Mouse (Mus musculus): ENCODE measurements around the gene Aplp2.

Aplp2 gene

DNA sequence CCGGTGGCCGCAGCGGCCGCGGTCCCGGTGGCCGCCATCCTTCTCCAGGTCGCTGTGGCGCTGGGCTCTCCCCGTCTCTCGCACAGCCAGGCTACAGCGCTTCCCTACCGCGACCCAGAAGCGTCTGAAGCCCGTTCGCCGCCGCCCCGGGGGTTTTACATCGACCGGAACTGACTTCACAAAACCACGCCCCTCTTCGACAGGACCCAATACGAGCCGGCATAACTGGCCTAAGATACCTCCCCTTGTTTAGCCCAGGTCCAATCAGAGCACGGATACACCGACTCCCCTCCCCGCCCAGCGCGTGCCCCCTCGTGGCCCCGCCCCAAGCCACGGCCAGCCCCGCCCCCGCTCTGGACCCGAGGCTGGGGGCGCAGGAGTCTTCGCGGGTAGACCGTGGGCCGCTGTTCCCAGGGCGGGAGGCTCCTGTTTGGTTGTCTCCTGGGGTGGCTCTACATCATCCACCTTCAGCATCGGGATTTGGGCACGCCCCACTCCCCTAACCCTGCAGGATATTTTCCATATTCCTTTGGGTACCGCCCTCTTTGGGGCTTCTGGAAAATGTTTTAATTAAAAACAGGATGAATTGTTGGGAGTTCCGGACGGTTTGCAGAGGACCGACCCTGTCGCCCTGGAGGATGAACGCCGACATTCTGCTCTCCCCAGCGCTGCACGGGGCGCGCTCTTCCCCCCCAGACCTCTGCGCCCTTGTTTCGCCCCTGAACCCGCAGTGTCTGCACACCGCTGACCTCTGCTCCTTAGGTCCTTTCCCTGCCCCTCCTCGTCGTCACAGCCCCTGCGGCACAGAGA, at the start of gene Aplp2:
TSS of gene Aplp2 (minus strand) at position 126 of the 810 bp plus-strand sequence.
- DNase-seq (ENCODE audit: extremely low read depth, low read depth) = peak; percentile 98

DNA sequence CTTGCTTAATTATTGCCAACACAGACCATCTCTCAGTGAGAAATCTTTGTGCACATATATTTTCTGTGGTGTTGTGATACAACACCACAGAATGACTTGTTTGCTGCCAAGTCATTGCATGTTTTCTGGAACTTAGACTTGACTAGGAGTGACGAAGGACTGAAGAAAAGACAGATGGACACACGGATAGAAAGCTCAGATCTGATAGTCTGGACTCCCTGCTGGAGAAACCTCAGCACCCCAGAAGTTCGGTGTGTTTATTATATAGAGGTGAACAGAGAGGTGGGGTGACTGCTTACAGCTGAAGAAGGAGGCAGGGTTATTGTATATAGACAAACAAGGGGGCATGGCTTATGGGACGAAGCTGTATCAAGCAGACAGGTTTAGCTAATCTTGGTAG, 48.6 kb upstream of the Aplp2 start:
- DNase-seq (ENCODE audit: extremely low read depth, low read depth) = no peak

DNA sequence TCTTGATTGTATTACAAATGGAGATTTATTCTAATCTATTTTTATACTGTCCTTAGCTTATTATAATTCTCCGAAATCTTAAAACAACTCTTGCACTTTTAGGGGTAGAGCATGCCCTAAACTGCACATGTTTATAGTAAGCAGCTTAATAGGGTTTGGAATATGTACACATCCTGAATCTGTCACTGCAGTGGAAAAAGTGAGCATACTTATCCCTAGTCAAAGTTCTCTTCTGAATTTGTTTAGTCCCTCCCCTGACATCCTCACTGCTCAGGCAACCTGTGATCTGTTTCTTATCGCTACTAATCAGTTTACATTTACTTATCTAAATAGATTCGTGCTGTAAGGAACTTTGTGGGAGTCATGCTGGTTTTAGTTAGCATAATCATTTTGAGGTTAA, 46.6 kb upstream of the Aplp2 start:
- no peak for DNase-seq (ENCODE audit: extremely low read depth, low read depth)

- no peak for DNase-seq (ENCODE audit: extremely low read depth, low read depth)
Measured at GRCm38 (mm10) chr9:31255953-31256352, 44.3 kb upstream of the Aplp2 start.

- DNase-seq (ENCODE audit: extremely low read depth, low read depth) = peak; percentile 100
Measured at GRCm38 (mm10) chr9:31254697-31255004, 43.0 kb upstream of the Aplp2 start.

- DNase-seq (ENCODE audit: extremely low read depth, low read depth) = peak; percentile 29
Measured at GRCm38 (mm10) chr9:31253866-31254696, 42.5 kb upstream of the Aplp2 start.

- DNase-seq (ENCODE audit: extremely low read depth, low read depth) = peak; percentile 56
Measured at GRCm38 (mm10) chr9:31253311-31253734, 41.7 kb upstream of the Aplp2 start.

DNA sequence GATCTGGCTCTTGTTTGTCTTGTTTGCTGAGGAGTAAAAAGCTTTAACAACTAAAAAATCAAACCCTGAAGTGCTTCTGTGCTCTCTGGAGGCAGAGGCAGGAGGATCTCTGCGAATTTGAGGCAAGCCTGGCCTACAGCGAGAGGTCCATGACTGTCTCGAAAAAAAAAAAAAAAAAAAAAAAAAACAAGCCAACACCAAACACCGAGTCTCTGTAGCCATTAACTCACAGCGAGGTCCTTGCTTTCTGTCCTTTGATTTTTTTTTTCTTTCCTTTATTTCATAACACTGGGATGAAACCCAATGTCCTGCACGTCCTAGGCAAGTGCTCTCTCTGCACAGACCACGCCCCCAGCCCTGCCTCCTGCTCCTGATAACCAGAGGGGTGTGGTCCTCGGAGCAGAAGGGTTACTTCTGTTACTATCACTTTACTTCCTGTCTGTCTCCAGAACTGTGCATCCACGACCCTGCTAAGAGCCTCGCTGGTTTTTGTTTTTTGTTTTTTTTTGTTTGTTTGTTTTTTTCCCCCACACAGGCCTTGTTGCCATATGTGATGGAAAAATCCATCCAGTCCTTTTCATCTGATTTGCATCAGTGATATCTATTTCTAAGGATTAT, 40.7 kb upstream of the Aplp2 start:
- peak; percentile 94 for DNase-seq (ENCODE audit: extremely low read depth, low read depth)

DNA sequence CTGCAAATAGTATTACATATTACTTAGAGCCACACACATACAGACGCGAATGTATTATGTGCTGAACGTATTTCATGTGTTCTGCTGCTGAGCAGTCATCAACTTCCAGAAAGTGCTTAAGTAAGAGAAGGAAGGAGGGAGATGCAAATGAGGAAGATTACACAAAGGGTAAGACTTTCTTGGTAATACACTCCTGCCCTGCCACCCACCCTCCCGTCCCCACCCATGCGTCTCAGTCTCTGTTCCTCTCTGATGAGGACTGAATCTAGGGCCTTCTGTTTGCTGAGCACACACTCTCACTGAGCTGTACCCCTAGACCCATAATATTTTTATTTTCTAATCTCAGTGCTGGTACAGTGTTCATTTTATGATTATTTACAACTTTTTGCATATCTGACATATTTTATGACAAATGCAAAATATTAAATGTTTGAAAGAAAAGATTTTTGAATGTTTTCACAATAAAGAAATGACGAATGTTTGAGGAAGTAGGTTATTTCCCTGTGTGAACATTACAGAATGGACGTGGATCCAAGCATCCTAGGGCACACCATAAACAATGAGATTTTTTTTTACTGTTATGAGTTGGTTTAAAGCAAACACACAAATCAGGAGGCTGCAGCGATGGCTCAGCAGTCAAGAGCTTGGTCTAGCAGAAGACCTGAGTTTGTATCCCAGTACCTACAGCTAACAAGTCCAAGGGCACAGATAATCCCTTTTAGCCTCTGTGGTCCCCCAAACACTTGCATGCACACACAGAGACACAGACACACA, 36.0 kb upstream of the Aplp2 start:
- DNase-seq (ENCODE audit: extremely low read depth, low read depth) = no peak

DNA sequence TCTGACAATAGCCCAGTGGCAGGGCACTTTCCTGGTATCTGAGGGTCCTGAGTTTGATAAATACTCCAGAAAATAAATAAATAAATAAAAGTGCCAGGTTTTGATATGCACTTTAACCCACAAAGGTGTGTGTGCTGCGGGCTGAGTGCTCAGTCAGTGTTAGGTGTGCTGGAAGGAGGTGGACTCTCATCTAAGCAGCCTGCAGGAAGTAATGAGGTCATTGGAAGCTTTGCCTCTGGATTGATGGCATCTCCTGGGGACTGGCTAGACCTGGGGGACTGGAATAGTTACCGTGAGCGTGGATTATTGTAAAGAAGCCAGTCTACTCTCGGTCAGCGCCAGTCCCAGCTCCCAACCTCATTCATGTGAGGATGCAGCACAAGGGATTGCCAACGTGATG, 34.8 kb upstream of the Aplp2 start:
- DNase-seq (ENCODE audit: extremely low read depth, low read depth) = no peak

- no peak for DNase-seq (ENCODE audit: extremely low read depth, low read depth)
Measured at GRCm38 (mm10) chr9:31245006-31245405, 33.4 kb upstream of the Aplp2 start.

- DNase-seq (ENCODE audit: extremely low read depth, low read depth) = no peak
Measured at GRCm38 (mm10) chr9:31243939-31244333, 32.3 kb upstream of the Aplp2 start.

- DNase-seq (ENCODE audit: extremely low read depth, low read depth) = no peak
Measured at GRCm38 (mm10) chr9:31243306-31243938, 31.8 kb upstream of the Aplp2 start.

- DNase-seq (ENCODE audit: extremely low read depth, low read depth) = no peak
Measured at GRCm38 (mm10) chr9:31241208-31241699, 29.6 kb upstream of the Aplp2 start.

GRCm38 (mm10) chr9:31240522-31241207, 29.1 kb upstream of the Aplp2 start:
- no peak for DNase-seq (ENCODE audit: extremely low read depth, low read depth)

DNA sequence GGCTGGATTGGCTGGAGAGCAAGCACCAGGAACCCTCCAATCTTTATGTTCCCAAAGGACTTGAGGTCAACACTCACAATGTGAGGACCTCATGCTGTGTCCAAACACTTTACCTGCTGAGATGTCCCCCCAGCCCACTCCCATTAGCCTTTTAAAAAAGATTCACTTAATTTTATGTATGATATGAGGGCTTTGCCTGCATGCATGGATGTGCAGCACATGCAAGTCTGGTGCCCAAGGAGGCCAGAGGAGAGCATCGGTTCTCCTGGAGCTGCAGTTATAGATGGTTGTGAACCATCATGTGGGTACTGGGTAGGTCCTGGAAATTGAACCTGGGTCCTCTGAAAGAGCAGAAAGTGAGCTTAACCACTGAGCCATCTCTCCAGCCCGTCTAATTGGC, 27.9 kb upstream of the Aplp2 start:
- DNase-seq (ENCODE audit: extremely low read depth, low read depth) = no peak

DNA sequence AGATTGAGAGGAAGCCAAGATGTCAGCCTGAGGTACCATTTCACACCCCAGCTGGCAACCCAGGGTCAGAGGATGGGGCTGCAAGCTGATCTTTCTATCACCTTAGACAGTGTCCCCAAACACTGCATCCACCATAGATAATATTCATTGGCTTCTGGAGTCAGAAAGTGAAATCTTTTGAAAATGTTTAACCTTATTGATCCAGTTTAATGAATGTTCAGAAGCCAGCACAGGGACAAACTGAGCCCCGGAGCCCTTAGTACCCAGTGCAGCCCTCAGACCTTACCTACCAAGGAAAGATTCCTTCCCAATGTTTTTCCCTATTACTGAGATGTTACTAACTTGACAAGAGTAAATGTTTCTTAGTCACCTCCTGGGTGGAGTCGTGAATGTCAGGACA, 26.9 kb upstream of the Aplp2 start:
- DNase-seq (ENCODE audit: extremely low read depth, low read depth) = no peak

DNA sequence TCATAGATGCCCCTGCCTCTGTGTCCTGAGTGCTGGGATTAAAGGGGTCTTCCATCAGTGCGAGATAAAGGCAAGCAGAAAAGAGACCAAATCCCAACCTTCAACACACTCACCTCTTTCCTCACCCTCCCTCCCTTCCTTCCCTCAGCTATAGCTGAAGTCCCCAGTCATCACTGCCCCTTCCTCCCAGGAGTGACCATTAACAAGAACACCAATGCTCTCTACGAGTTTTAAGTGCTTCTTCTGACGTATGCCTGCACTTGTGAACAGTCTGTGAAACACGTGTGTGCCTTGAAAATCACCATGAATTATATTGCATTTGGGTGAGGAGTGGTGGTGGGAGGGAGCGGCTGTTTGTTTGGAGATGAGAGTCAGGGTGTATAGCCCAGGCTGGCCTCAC, 24.5 kb upstream of the Aplp2 start:
- no peak for DNase-seq (ENCODE audit: extremely low read depth, low read depth)

- DNase-seq (ENCODE audit: extremely low read depth, low read depth) = no peak
Measured at GRCm38 (mm10) chr9:31235489-31235888, 23.9 kb upstream of the Aplp2 start.

DNA sequence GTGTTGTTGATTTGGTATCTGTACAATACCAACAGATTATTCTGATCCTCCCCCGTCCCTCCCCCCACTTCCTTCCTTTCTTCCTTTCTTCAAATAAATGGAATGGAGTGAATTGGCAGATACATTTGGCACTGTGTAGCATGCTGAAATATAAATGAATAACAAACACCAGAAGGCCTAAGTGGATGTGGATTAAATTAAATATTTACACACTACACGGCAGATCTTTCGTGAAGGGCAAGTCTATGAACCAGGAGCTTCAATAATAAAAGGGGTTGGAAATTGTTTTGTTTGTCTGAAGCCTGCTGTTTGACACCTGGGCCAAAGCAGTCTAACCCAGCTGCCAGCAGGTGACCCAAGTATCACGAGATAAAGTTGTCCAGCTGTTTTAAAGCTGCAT, 23.4 kb upstream of the Aplp2 start:
- no peak for DNase-seq (ENCODE audit: extremely low read depth, low read depth)
